Mouse (Mus musculus): ENCODE measurements around the gene Fam219a.

Fam219a gene

DNA sequence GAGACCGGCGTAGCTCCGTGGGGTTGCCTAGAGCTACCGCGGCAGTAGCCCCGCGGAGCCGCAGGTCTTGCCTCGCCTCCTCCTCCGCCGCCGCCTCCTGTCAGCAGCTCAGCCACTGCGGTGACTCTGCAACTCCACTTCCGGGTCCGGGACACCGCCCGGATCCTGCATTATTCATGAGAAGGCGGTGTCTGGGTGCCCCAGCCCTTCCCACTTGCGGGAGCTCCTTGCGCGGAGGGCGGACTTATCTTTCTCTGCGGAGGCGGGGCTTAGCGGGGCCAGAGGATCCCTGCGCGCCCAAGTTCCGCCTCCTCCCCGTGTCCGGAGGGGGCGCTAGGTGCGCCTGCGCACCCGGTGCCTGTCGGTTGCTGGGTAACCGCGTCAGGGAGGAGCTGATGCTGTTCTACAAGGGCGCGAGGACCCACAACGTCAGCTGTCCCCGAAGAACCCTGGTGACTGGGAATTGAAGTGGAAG is at the start of gene Fam219a, which contains the start of gene Dnaic1:
TSS of gene Fam219a (minus strand) at position 128 of the 475 bp plus-strand sequence.
TSS of gene Dnaic1 (plus strand) at position 365 of the 475 bp plus-strand sequence.
- DNase-seq (ENCODE audit: inconsistent age in 2 of 2, low spot score in 1 of 2): peak; percentile 100

GRCm38 (mm10) chr4:41615661-41616599 is 46.6 kb upstream of the Fam219a start:
- DNase-seq (ENCODE audit: inconsistent age in 2 of 2, low spot score in 1 of 2): peak in 1 of 2 experiments; percentile 42

GRCm38 (mm10) chr4:41614156-41614555 is 44.8 kb upstream of the Fam219a start:
- peak; percentile 73 to 92 for DNase-seq (ENCODE audit: inconsistent age in 2 of 2, low spot score in 1 of 2)

- no peak for DNase-seq (ENCODE audit: inconsistent age in 2 of 2, low spot score in 1 of 2)
Observed at GRCm38 (mm10) chr4:41612166-41612565, 42.8 kb upstream of the Fam219a start.

- DNase-seq (ENCODE audit: inconsistent age in 2 of 2, low spot score in 1 of 2): no peak
Observed at GRCm38 (mm10) chr4:41610594-41610980, 41.2 kb upstream of the Fam219a start.

- DNase-seq (ENCODE audit: inconsistent age in 2 of 2, low spot score in 1 of 2): no peak
Observed at GRCm38 (mm10) chr4:41609681-41610593, 40.6 kb upstream of the Fam219a start.

DNA sequence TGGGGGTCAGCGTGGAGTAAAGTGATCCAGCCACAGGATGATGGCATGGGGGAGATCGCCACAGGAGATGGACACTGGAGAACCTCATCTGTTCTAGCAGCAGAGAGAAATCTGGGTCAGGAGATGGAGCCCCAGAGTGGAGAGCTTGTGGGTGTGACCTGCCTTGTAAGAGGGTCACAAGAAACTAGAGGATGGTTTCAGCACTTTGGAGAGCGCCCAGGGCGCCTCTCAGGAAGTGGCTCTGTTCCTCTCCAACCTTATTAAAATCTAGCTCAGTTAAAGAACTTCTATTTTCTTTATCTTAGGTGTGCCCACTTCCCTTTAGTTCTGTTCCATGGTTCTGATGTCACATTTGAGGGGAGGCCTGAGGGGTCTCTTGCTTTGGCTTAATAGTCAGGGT is 37.4 kb upstream of the Fam219a start:
- peak; percentile 47 to 78 for DNase-seq (ENCODE audit: inconsistent age in 2 of 2, low spot score in 1 of 2)

GRCm38 (mm10) chr4:41604476-41605396 is 35.4 kb upstream of the Fam219a start:
- DNase-seq (ENCODE audit: inconsistent age in 2 of 2, low spot score in 1 of 2): peak in 1 of 2 experiments; percentile 44

GRCm38 (mm10) chr4:41602818-41603217 is 33.5 kb upstream of the Fam219a start:
- DNase-seq (ENCODE audit: inconsistent age in 2 of 2, low spot score in 1 of 2): no peak

DNA sequence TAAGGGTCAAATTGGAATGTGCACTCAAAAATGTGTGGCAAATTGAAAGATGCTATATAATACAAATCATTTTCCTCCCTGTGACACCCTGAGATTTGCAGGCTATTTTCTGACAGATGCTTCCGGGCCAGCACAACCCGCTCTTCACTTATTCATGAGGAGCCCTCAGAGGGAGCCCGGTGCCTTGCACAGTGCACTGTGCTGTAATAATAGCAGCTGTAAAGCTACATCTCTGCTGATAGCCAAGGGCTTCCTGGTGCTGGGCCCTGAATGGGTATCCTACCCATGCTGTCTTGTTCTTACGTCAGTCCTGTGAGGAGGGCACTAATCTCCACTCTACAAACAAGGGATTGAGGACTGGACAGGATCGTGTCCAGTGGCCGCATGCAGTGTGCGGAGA is 14.0 kb upstream of the Fam219a start:
- DNase-seq (ENCODE audit: inconsistent age in 2 of 2, low spot score in 1 of 2): peak in 1 of 2 experiments; percentile 28

DNA sequence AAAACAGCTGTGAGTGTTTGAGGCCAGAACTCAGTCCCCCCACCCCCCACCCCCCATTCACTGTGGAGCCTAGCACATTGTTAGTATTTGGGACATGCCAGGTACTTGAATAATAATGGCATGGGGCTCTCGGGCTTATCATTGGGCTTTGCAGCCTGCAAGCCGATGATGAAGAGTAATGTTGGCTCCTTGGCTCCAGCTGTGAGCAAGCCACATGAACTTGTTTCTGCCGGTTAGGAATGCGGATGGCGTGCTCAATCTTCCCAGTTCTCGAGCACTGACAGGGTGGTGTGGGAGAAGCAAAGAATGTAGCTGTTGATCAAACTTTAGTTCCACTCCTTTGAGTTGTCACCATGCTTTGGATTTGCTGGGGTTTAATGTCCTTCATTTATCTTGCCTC is 6.6 kb upstream of the Fam219a start:
- no peak for DNase-seq (ENCODE audit: inconsistent age in 2 of 2, low spot score in 1 of 2)

- no peak for DNase-seq (ENCODE audit: inconsistent age in 2 of 2, low spot score in 1 of 2)
Observed at GRCm38 (mm10) chr4:41573492-41573891, 4.2 kb upstream of the Fam219a start.

GRCm38 (mm10) chr4:41571490-41571889 is 2.2 kb upstream of the Fam219a start:
- no peak for DNase-seq (ENCODE audit: inconsistent age in 2 of 2, low spot score in 1 of 2)

DNA sequence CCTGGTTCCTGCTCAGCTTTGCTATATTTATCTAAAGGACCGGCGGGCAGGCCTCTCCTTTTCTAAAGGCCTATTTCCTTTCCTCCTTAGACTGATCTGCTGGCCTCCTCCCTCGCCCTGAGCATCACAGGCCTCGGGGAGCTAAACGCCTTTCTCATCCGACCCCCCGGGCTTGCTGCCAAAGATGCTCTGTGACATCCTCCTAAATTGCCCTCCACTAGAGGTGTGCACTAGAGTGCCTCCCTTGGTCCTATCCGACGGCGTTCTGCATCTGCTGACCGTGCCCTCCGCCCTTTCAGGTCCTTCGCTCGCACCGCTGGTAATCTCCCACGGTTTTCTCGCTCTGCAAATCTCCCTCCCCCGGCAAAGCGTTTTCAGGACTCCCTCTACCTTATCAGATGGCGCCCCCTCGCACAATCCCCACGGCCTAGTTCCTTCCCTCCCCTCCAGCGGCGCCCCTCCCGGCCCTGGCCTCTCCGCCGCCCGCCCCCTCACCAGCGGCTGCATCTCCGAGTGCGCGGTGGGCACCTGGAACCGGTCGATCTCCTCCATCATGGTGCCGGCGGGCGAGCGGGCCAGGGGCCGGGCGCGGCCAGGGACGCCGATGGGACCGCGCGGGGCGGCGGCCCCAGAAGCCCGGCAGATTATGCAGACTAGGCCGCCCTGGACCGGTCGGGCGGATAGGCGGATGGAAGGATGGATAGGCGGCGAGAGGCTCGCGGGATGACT is 492 bp downstream of the Fam219a start:
- DNase-seq (ENCODE audit: inconsistent age in 2 of 2, low spot score in 1 of 2): peak in 1 of 2 experiments; percentile 56

DNA sequence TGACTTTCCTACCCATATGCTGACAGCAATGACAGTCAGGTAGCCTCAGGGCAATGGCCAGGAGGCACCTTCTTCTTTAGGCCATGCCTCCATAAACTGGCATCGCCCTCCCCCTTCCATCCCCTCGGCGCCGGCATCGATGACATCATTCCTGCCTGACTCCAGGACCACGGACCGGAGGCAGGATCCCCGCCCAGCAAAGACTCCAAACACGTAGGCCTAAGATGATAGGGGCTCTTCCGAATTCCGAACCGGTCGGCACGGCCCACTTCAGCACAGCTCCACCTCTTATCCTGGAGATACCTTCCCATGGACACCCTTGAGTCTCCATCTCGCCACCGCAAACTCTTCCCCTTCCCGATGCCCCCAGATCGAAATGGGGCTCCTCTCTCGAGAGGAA is 1.1 kb downstream of the Fam219a start:
- DNase-seq (ENCODE audit: inconsistent age in 2 of 2, low spot score in 1 of 2): peak; percentile 59 to 72

- no peak for DNase-seq (ENCODE audit: inconsistent age in 2 of 2, low spot score in 1 of 2)
Observed at GRCm38 (mm10) chr4:41566123-41566522, 3.2 kb downstream of the Fam219a start.

DNA sequence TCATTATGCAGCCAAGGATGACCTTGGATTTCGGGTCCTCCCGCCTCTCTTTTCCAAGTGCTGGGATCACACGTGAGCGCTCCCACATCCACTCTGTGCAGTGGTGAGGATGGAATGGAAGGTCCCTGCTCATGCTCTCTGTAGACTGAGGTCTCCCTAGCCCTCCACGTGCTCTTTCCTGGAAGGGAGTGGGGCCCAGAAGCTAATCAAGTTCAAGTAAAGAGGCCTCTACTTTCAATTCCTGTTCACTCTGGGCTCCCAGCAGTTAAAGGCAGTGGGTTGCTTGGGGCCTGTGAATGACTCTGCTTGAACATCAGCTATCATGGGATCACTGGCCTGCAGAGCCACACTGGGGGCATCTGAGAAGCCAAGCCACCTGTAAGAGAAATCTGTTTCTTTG is 6.0 kb downstream of the Fam219a start:
- no peak for DNase-seq (ENCODE audit: inconsistent age in 2 of 2, low spot score in 1 of 2)

DNA sequence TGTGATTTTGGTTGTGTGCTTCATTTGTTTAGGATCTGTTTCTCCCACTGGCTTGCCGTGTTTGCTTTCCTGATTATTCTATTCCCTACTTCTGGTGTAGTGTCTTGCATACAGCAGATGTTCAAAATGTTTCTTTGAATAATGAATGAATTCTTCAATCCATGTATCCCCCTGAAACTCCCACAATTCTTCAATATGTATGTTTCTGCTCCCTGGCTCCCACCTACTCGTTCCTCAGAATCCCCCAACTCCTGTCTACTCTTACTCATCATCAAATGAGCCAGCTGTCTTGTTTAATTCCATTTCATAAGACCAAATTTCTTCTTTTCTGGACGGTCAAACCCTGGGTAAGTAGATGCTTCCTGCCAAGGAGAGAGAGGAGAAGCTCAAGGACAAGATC is 12.2 kb downstream of the Fam219a start:
- no peak for DNase-seq (ENCODE audit: inconsistent age in 2 of 2, low spot score in 1 of 2)

DNA sequence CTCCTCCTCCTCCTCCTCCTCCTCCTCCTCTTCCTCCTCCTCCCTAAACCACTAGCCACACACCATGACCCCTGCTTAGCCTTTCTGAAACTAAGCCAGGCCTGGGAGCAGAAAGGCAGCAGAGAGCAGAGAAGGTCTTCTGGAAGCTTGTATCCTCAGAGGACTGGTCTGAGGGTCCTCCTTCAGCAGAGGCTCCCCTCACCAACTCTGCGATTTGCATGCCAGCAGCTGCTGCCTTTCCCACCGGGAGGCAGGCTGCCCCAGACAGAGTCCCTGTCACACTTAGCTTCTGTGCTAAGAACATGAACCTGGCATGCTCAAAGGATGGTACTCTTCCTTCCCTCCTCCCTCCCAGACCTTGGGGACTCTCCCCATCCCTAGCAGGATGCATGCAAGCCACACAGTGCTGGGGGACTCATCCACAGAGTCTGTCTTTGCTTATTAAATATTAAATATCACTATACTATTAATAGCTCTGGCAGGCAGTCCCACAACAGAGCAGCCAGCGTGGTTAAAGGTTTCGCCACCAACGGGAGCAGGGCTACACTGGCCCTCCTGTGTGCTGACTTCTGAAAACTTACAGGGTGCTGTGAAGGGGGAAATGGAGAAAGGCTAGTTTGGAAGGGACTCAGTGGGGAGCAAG is 12.9 kb downstream of the Fam219a start:
- DNase-seq (ENCODE audit: inconsistent age in 2 of 2, low spot score in 1 of 2): no peak
